Mouse (Mus musculus) CD8-positive naive resting alpha-beta T cell, adult 2 months (primary cell): ENCODE data around the gene Slc35f1.

Source experiments
- DNase-seq, 2 experiments: peaks; one replicate each; pipeline ENCODE4 v3.0.0; 2022; ENCODE audit warnings: low read depth in 2 of 2, low spot score in 2 of 2

Gene Slc35f1

DNA sequence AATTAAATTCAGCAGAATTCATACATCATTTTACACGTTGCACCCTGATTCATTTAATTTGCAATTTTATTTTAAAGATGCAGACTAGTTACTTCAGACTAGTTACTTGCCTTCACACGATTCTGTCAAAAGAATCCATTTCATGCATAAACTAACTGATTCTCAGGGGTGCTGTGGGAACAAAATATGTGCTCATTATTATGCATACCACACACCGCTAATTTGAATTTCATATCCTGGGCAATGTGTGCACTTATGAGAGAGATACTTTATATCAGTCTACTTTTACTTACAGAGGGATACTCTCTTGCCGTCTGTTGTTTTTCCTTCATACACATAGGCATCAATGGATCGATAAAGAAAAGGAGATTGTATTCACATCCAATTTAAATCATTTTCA lies 228.4 kb downstream of the Slc35f1 start:
- no peak for DNase-seq

DNA sequence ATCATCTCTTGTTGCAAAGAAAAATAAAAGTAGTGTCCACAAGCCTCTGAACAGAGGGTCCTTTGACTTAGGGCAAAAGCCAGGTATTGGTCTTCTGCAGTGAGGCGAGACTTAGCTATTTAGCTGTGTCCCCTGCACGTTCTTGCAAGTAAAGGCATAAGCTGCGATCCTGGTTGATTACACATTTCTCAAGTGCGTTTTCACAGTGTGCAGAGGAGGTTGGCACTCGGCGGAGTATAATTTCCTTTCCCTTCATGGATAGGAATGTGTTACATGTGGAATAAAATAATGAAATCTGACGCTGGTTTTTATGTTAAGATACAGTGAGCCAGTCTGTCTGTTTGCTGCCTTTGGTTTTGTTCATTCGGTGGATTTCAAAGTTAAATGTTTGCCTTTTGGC lies 232.8 kb downstream of the Slc35f1 start:
- no peak for DNase-seq

DNA sequence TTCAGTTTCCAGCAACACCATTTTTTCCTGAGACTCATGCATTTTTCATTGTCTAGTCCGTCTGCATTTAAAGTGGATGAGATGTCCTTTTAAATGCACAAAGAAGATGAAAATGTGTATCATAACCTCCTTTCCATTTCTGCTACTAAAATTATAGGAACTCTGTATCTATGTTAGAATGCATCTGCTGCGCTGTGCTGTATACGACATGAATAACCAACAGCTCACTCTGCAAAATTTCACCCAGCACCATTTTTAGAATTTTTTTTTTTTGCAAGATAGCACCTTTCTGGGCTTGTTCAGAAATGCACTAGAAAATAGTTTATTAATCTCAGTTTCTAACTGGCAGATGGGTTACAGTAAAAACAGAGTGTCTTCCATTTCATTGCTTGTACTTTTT lies 236.0 kb downstream of the Slc35f1 start:
- DNase-seq: no peak

DNA sequence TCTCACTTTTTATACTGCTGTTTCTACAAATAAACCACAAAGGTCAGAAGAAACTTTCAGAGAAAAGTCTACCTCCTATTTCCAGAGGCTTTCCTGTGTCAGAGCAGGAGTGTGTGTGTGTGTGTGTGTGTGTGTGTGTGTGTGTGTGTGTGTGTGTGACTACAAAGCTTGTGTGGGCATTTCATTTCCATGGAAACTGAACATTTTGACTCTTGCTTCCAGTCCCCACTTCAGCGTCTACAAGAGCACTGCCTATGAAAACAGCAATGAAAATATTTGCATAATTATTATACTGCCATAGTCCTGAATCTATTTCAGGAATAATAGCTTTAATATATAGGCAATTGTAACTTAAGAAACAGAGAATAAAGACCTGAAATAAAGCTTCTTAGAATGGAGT lies 241.8 kb downstream of the Slc35f1 start:
- no peak for DNase-seq

DNA sequence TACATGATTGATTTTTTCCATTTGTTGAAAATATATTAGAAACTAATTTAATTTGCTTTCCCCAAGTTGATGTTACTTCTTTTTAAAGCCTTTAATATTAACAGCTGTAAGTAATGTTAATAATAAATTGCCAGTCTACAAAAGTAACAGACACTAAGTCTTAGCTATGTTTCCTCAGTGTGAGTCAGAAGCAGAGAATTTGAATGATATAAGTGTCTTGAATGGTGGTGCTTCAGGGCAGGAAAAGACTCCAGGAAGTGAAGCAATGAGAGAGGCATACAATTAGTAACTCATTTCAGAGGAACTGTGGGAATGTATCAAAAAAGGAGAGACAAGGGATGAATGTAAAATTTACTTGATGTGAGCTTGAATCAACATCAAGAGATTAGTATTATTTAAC lies 244.3 kb downstream of the Slc35f1 start:
- DNase-seq: no peak

DNA sequence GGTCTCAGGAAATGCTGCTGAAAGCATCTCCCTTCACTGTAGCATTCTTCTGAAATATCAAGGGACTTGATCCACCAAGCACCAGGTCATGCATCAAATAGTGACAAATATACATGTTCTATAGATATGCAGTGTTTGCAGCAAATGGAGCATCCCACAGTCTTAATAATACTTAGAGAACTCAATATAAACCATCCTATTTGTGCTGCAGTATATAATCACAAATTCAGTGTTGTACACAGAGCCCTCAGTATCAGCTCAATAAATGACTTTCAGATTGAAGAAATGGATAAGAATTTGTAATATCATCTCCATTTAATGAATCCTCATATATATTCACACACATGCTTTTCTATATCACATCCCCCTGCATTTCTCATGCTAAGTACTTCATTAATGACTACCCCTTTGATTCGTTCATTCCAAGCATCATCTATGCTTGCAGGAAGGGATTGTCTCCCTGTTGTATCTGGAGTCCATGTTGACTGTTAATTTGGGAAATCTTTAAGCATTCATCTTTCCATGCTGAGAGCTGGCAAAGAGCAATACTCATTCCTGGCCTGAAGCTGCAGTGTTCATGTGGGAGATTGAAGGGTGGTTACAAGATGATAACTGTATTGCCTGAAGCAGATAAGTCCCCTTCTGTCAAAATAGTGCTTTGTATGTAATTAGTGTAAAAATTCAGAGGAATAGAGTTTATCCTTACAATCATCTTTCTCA lies 249.9 kb downstream of the Slc35f1 start:
- DNase-seq: no peak

DNA sequence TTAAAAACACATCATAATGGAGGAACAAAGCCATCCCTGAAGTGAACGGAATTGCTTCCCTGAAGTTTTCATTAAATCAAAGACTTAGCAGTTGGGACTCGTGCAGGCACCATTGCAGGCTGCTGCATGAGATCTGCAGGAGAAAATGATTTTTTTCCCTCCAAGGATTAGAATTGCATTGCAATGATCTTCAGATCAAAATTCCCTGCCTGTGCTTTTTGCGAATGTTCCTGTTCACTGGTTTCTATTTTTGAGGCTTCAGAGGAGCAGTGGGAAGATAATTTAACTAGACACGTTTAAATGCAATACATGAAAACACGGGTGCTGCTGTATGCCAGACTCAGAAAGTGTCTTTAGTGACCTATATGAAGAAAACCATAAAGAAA lies 250.5 kb downstream of the Slc35f1 start:
- no peak for DNase-seq

DNA sequence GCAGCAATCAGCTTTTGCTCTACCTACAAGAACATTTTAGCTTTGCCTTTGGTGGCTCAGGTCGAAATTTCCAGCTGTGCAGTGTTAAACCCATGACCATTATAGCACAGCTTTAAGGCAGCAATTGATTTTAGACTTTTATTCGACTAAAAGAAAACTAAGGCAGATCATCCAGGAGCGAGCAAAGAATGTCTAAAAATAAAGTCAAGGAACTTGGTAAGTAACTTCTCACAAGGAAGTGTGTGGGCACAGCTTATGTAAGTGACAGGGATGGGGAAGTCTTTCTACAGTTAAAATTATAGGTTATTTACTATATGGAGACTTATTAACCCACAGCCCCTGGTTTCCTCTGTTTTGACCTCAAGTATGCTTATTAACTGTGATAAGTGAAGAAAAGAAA lies 262.2 kb downstream of the Slc35f1 start:
- no peak for DNase-seq

DNA sequence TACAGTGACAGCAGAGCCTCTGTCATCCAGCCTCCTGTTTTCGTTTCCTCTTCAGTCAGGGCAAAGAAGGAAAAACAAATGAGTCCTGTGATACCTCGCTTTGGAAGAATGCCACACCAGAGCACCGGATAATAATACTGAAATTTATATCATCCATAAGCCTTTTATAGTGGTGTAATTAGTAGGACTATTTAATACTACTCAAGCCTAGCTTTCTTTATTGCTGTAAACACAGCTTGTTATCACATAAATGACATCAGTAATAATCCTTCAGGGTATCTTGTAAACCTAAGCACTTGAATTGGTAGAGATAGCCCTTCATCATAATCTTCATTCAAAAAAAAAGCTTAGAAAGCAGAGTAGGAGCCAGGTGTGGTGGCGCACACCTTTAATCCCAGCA lies 266.4 kb downstream of the Slc35f1 start:
- DNase-seq: no peak

DNA sequence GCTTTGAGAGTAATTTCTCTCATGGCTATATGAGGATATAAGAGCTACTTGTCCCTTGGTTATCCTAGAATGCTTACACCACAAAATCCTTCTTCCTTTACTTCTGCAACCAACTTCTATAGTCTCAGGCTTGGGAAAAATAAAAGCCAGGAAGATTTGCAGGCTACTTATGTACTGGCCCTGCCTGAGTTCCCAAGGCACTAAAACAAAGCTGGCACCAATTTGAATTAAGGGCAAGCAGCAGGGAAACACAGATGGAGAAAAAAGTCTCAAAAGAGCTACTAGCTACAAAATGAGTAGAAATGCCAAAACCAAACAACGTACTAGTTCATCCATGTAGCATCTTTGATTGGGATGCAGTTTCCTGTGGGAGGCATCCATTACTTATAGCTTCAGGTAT lies 288.9 kb downstream of the Slc35f1 start:
- DNase-seq: no peak

DNA sequence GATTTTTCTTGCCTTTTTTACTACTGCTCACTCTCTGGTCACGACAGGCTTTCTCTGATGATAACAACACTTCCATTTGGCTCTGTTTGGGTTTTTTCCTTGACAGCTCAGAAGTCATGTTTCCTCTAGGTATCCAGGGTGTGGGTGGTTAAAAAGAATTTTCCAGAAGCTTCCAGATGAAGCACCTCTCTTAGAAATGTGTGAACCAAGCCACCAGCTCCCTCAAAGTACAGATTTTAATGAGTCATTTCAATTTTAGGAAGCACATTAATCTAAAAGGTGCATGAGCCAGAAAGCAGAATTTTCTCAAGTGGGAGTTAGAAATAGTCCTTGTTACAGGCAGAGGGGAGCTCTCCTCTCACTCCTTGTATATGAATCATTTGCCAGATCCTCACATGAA lies 292.5 kb downstream of the Slc35f1 start:
- no peak for DNase-seq

DNA sequence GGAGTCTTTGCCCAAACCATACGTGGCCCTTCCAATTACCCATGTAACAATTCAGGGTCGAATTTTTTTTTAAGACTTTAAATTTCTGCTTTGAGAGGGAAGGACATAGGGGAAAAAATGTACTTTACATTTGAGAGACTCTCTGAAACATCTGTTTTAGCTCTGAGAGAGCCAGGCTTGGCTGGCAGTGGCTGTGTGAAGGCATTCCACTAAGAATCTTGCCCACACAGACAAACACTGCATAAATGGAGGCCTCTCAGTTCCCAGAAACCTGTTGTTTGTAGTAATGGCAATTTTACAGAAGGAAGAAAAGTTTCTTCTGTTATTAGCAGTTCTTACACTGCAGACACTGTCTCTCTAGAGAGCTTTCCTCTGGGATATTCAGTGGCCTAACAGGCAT lies 301.9 kb downstream of the Slc35f1 start:
- DNase-seq: no peak

DNA sequence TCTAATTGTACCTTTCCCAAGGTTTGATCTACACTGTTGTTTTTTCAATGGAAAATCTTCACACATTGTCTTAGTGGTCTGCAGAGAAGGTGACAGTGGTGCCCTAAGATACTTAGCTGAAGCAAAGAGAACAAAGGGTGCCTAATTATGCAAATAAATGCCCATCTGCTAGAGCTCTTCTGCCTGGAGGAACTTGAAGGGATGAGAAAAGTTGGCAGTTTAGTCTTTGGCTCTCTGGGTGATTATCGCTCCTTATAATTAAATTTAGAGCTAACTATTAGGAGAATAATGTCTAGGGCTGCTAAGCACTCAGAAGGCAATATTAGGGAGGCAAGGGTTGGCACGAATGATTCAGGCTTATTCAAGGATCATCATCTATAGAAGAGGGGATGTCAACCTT lies 306.6 kb downstream of the Slc35f1 start:
- no peak for DNase-seq

DNA sequence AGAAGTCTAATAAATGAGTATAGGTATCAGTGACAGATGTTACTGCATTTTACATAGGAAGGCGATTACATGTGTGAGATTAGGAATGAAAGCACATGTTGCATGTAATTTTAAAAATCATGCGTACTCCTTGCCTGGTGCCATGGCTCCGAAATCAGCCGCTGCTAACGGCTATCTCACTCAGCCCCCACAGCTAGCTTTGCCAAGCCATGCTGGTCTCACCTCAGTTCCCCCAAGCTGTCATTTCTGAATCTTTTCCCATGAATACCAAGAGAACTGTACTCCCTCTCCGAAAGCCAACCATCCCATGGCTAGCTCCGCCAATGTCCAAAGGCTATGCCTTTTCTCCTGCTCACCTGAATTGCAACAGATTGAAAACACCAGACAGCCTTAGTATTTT lies 310.8 kb downstream of the Slc35f1 start:
- no peak for DNase-seq

DNA sequence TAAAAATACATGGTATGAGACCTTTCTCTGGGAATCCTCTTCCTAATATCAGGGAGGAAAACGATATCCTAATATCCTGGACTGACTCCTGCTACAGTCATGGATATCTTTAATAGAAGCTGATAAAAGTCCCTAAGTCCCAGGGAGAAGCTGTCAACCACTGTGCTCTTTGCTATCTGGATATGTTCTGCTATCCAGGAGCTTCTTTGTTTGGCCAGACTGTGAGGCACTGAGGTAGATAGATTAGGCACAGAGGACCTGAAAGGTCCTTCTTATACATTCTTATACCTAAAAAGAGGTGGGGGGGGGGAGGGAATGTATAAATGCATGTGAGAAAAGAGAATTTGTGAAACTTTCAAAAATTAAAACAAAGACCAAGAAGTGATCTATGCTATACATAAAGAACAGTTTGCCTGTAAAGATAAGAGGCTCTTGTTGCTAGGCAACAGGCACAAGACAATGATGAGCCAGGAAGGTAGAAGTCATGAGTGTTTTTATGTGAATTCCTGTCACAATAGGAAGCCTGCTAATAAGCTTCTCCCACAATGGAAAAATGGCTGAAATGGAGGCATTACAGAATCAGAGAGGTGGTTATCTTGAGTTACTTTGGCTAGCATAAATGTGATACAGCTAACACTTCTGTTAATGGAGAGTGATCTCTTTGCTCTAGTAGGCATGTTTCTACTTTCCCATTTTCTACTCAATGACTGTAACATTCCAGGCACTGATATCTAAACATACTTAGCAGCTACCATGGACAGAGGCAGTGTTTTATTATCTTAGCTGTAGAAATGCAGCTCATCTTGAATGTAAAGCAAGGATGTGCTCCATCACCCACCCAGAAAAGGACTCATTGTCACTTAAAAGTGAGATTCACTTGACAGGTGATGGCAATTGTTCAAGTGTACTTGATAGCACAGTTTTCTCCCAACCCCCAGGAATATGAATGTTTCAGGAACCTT lies 316.2 kb downstream of the Slc35f1 start:
- no peak for DNase-seq

DNA sequence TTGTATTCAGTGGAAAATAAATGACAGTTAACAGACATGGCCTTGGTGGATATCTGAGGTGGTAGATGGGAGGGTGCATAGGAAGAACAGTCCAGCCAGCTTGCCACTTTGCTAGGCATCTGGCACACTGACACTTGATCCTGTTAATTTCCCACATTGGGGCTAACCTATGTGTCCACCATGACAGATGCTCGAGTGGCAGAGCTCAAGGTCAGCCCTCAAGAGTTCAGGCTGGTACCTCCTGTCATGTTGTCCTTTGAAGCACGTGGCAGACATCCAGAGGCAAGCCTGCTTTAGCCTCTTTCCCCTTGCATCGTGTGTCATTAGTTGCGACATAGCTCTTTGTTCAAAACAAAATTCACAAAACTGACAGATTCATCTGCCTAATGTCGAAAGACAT lies 323.5 kb downstream of the Slc35f1 start:
- no peak for DNase-seq

DNA sequence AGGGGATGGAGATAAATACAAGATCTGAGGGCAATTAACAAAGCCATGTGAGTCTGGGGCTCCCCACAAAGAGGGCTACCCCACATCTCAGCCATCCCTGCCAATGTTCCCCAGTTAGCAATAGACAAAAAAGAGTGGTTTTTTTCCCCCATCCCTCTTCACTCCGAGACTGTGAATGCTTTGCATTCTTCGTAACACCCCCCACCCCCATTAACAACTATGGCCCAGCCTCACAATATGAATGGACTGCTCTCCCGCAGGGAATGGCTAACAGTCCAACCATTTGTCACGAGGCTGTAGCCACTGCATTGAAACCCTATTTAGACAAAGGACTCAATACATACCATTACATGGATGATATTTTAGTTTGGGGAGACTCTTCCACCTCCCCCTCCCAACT lies 338.1 kb downstream of the Slc35f1 start:
- DNase-seq: no peak

DNA sequence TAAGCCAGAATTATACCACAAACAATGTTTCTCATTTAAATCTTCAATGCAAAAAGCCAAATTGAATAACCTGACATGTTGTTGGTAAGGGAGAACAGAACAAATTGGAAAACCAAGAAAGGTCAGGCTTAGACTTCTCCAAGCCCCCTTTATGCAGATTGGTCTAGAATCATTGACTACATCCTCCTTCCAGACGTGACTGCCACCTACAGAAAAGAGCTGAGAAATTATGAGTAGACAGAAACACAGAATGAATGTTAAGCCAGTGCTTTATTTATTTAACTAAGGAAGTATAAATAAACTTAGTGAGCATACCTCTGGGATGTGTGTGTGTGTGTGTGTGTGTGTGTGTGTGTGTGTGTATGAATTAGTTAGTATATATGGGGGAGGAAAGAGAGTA lies 344.9 kb downstream of the Slc35f1 start:
- DNase-seq: no peak

DNA sequence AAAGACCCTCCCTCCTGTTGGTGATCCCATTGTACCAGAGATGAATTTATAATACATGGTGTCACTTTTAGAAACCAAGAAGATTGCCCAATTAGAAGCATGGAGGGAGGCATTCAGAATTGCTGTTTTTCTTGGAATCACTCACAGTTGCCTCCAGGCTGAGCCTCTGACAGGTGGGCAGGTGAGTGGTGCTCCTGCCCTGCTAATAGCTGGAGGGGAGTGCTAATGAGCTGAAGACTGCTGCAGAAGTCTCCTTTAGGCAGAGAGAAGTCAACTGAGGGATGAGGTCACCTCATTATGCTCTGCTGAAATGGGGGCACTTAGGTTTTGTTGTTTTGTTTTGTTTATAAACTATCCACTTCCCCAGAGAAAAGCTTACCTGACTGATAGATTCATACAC lies 355.6 kb downstream of the Slc35f1 start:
- no peak for DNase-seq

DNA sequence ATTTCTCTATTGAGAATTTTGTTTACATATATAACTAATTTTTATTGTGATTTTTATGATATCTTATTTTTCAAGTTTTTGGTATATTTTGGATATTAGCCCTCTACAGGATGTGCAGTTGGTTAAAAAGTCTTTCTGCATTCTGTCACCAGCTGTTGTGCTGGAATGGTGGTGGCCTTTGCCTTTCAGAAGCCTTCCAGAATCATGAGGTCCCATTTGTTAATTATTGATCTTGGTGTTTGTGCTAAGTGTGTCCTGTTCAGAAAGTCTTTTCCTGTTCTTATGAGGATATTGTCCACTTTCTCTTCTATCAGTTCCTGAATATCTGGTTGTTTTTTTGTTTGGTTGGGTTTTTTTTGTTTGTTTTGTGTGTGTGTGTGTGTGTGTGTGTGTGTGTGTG lies 362.2 kb downstream of the Slc35f1 start:
- DNase-seq: no peak

DNA sequence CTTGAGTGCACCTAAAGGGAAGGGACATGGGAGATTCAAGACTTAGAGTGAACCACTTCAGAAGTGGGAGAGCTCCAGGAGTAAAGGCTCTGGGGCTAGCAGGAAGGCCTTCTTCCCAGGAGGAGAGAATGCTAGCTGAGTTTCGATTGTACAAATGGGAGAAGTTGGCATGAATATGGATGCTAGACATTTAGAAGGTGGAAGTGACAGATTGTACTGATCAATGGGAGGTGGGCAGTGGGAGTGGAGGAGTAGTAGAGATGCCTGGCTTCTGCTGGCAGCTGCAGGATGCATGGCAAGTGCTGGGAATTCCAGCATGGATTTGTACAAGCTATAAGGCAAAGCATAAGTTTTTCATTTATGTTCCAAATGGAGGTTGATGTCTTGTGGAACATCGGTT lies 370.4 kb downstream of the Slc35f1 start:
- DNase-seq: no peak

DNA sequence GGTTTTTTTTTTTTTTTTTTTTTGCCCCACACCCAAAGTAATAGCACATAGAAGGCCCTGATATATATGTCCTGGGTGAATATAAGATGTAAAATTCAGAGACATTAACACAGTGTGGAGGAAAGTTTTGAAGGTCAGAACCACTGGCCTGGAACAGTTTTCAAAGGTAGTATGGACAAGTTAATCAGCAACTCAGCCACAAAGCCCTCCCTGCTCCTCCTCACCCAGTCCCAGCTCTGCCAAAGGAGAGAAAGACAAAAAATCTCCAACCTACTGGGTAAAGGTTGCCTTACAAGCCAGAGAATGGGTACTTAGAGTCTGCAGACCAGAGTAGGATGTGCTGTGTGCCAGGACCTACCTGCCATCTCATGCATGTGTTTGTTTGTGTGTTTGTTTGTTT lies 372.4 kb downstream of the Slc35f1 start:
- no peak for DNase-seq

DNA sequence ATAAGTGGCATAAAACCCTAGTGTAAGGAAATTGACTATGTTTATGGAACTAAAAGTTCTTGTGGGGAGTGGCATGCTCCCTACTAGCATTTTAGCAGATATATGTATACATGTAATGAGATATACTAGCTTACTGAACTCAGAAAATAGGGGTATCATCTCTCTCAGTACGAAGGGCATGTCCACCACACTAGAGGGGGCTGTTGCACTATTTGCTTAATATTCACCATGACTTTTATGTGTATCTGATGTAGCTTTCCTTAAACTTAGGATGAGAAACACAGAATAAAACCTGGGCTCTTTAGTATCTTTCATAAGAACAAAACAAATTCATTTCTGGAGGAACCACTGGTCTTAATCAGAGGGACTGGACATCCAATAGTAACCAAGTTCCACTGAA lies 397.5 kb downstream of the Slc35f1 start:
- DNase-seq: no peak
